Comparison of ENCODE assay signal across 29 mouse cellular contexts in the genomic region with DNA sequence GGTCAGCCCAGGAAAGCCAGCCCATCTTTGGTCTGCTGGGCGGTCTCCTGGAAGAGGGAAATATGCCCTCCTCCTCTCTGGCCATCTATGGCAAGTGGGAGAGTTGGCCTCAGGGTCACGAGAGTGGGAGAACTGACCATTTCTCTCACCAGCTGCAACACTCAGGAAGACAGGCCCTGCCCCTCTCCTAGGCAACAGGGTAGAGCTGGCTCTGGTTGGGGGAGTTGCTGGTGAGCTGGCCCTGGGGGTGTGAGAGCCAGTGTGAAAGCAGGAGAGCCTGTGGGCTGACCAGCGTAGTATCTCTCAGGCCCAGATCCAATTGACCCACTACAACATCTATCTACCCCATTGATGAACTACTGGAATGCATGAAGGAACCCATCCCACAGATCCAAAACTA. TPM values are rescaled to one million over a fixed set of nuclear protein-coding genes. Genes with fewer than 3 reads are reported as not detected.
DNase-seq lines count a peak whose midpoint lies in the region; ATAC-seq and TF ChIP-seq lines count a peak whose summit lies in the region.
"Had no signal": no experiment of that assay in that cellular context is flagged by ENCODE, and none has a peak within 500 bp of the region (broad histone marks: within the 10 kb centered on the region; RNA-seq: fewer than 3 reads in every experiment).

No protein-coding gene starts in this region.

- H3K4me2 ChIP-seq in kidney, embryonic 14.5 days (replicated peaks; ENCODE audit: low read depth, low read length): no peak overlapping the region
- H3K4me2 ChIP-seq in liver, embryonic 12.5 days: no peak overlapping the region
- H3K4me2 ChIP-seq in liver, embryonic 11.5 days: no peak overlapping the region
- H3K4me2 ChIP-seq in stomach, postnatal 0 days (replicated peaks; ENCODE audit: low read depth): no peak overlapping the region
- H3K4me2 ChIP-seq: forebrain, embryonic 13.5 days; hindbrain, embryonic 13.5 days had no signal

- TF ChIP-seq POLR2A in kidney, adult 2 months (IDR thresholded peaks at IDR 0.05; ENCODE audit: low read depth, low read length): no peak

- intact Hi-C loops in heart, postnatal 14 days (cut with DNase I): no loop called here

- WGBS in kidney, embryonic 14.5 days: 72% methylated on average over 3 of the region's 3 CpGs
- WGBS in kidney, adult 2 months: 73% methylated on average over 3 of the region's 3 CpGs
- 70% methylated on average over 3 of the region's 3 CpGs for WGBS in liver, embryonic 12.5 days (ENCODE audit: insufficient replicate concordance)
- WGBS in liver, embryonic 11.5 days: 78% methylated on average over 3 of the region's 3 CpGs
- 83% methylated on average over 3 of the region's 3 CpGs for WGBS in stomach, postnatal 0 days

- no peak for TF ChIP-seq EP300 in stomach, postnatal 0 days (optimal IDR thresholded peaks at IDR 0.05)

- no peak overlapping the region for H3K9ac ChIP-seq in kidney, embryonic 14.5 days (ENCODE audit: low read depth, low read length)
- H3K9ac ChIP-seq in liver, embryonic 12.5 days: 0 out of 2 replicates have a peak overlapping the region, but pooled peaks have one; percentile 2
- H3K9ac ChIP-seq in liver, embryonic 11.5 days (ENCODE audit: low read depth, low read length): no peak overlapping the region
- H3K9ac ChIP-seq in stomach, postnatal 0 days (ENCODE audit: low read length): no peak overlapping the region
- H3K9ac ChIP-seq: forebrain, embryonic 13.5 days; hindbrain, embryonic 13.5 days had no signal

- no peaks in the 10 kb centered on the region for H3K36me3 ChIP-seq in kidney, embryonic 14.5 days (ENCODE audit: control insufficient read depth, insufficient read depth, low read length)
- no peaks in the 10 kb centered on the region for H3K36me3 ChIP-seq in kidney, adult 2 months (ENCODE audit: control insufficient read depth, insufficient read depth, low read length)
- 0 out of 2 replicates have a peak, but pooled peaks cover 1% of the 10 kb centered on the region for H3K36me3 ChIP-seq in liver, embryonic 12.5 days
- no peaks in the 10 kb centered on the region for H3K36me3 ChIP-seq in liver, embryonic 11.5 days (ENCODE audit: control insufficient read depth, insufficient read depth, low read length)
- no peaks in the 10 kb centered on the region for H3K36me3 ChIP-seq in stomach, postnatal 0 days (ENCODE audit: control insufficient read depth, insufficient read depth, low read length)
- H3K36me3 ChIP-seq: forebrain, embryonic 10.5 days; heart, embryonic 10.5 days; hindbrain, embryonic 13.5 days had no signal

- H3K4me1 ChIP-seq in kidney, embryonic 14.5 days (ENCODE audit: control insufficient read depth, insufficient read depth, low read length): no peaks in the 10 kb centered on the region
- 0 out of 2 replicates have a peak, but pooled peaks cover 3% of the 10 kb centered on the region for H3K4me1 ChIP-seq in kidney, adult 2 months (ENCODE audit: control insufficient read depth, insufficient read depth, low read length)
- peaks cover 18% of the 10 kb centered on the region for H3K4me1 ChIP-seq in liver, embryonic 12.5 days
- H3K4me1 ChIP-seq in liver, embryonic 11.5 days (replicated peaks; ENCODE audit: control insufficient read depth, insufficient read depth, low read length): no peaks in the 10 kb centered on the region
- H3K4me1 ChIP-seq in stomach, postnatal 0 days (replicated peaks; ENCODE audit: control insufficient read depth, insufficient read depth): no peaks in the 10 kb centered on the region
- H3K4me1 ChIP-seq: forebrain, embryonic 13.5 days; hindbrain, embryonic 13.5 days had no signal

- peak; percentile 28; the same call in 1 of the 2 replicates for ATAC-seq in kidney, embryonic 14.5 days (ENCODE audit: low FRiP score, low TSS enrichment)
- ATAC-seq in liver, embryonic 12.5 days: 0 out of 2 replicates have a peak, but pooled peaks have one; percentile 18
- no peak for ATAC-seq in liver, embryonic 11.5 days (replicated peaks; ENCODE audit: low FRiP score)
- 0 out of 2 replicates have a peak, but pooled peaks have one; percentile 6 for ATAC-seq in stomach, postnatal 0 days (ENCODE audit: low FRiP score, low TSS enrichment)
- ATAC-seq: CD4-positive, CD25-positive, alpha-beta regulatory T cell, adult 4 months; forebrain, embryonic 13.5 days; forebrain, embryonic 16.5 days; hindbrain, embryonic 16.5 days had no signal

- H3K4me3 ChIP-seq in kidney, embryonic 14.5 days (ENCODE audit: low read length): no peak overlapping the region
- no peak overlapping the region for H3K4me3 ChIP-seq in kidney, adult 2 months (ENCODE audit: insufficient read depth, low read depth, low read length)
- no peak overlapping the region for H3K4me3 ChIP-seq in liver, embryonic 12.5 days
- no peak overlapping the region for H3K4me3 ChIP-seq in liver, embryonic 11.5 days (ENCODE audit: low read depth, low read length)
- H3K4me3 ChIP-seq in stomach, postnatal 0 days (ENCODE audit: low read depth, low read length): no peak overlapping the region
- H3K4me3 ChIP-seq: forebrain, embryonic 10.5 days; forebrain, embryonic 13.5 days; heart, adult 2 months; heart, embryonic 10.5 days; hindbrain, embryonic 13.5 days had no signal

- TF ChIP-seq CTCF in kidney, adult 2 months (conservative IDR thresholded peaks at IDR 0.05; ENCODE audit: insufficient read depth, insufficient read length, low read depth, low read length): no peak
- no peak for TF ChIP-seq CTCF in stomach, postnatal 0 days (IDR thresholded peaks at IDR 0.05; ENCODE audit: low read depth)

- H3K27ac ChIP-seq in kidney, embryonic 14.5 days (ENCODE audit: low read depth, low read length): no peak overlapping the region
- H3K27ac ChIP-seq in kidney, adult 2 months (ENCODE audit: insufficient read depth, low read depth, low read length): no peak overlapping the region
- no peak overlapping the region for H3K27ac ChIP-seq in liver, embryonic 12.5 days
- no peak overlapping the region for H3K27ac ChIP-seq in liver, embryonic 11.5 days (ENCODE audit: low read depth, low read length)
- no peak overlapping the region for H3K27ac ChIP-seq in stomach, postnatal 0 days (replicated peaks)
- H3K27ac ChIP-seq: forebrain, embryonic 10.5 days; forebrain, embryonic 13.5 days; heart, adult 2 months; heart, embryonic 10.5 days; hindbrain, embryonic 13.5 days had no signal

- H3K9me3 ChIP-seq in kidney, embryonic 14.5 days (ENCODE audit: control insufficient read depth, low read length): peaks cover 1% of the 10 kb centered on the region; the same call in 1 of the 2 replicates
- H3K9me3 ChIP-seq in liver, embryonic 12.5 days (replicated peaks): no peaks in the 10 kb centered on the region
- no peaks in the 10 kb centered on the region for H3K9me3 ChIP-seq in liver, embryonic 11.5 days (ENCODE audit: control insufficient read depth, low read length)
- no peaks in the 10 kb centered on the region for H3K9me3 ChIP-seq in stomach, postnatal 0 days (ENCODE audit: control insufficient read depth, low read length)
- H3K9me3 ChIP-seq: forebrain, embryonic 10.5 days; forebrain, embryonic 13.5 days; heart, embryonic 10.5 days had no signal

- DNase-seq in heart, adult 11 months: peak; percentile 87
- no peak for DNase-seq in heart, postnatal 14 days
- DNase-seq in kidney, adult 2 months: no peak
- no peak for DNase-seq in liver, embryonic 11.5 days (ENCODE audit: low spot score)
- DNase-seq in stomach, postnatal 0 days (ENCODE audit: low spot score): no peak
- DNase-seq in layer of hippocampus, postnatal 36 days: no peak
- DNase-seq: adrenal gland, adult 2 months; adrenal gland, postnatal 14 days; cerebellum, adult 11-12 months; cerebellum, adult 8-10 months; cerebellum, postnatal 14 days; gastrocnemius, postnatal 25 days; heart, adult 2 months; heart, postnatal 36 days had no signal

- no peaks in the 10 kb centered on the region for H3K27me3 ChIP-seq in kidney, embryonic 14.5 days (ENCODE audit: control insufficient read depth, insufficient read depth, low read length)
- no peaks in the 10 kb centered on the region for H3K27me3 ChIP-seq in kidney, adult 2 months (replicated peaks; ENCODE audit: control insufficient read depth, insufficient read depth, low read length)
- no peaks in the 10 kb centered on the region for H3K27me3 ChIP-seq in liver, embryonic 12.5 days (replicated peaks)
- no peaks in the 10 kb centered on the region for H3K27me3 ChIP-seq in liver, embryonic 11.5 days (replicated peaks; ENCODE audit: control insufficient read depth, insufficient read depth, low read length)
- no peaks in the 10 kb centered on the region for H3K27me3 ChIP-seq in stomach, postnatal 0 days (ENCODE audit: control insufficient read depth, insufficient read depth, low read length)
- H3K27me3 ChIP-seq: forebrain, embryonic 13.5 days; hindbrain, embryonic 13.5 days had no signal

RNA-seq across cellular contexts. Expression of a gene that starts 18.6 kb away (rescaled TPM):
- total RNA-seq in heart, postnatal 14 days (2021): 10 to 100 TPM; 75.7 to 83.9 TPM
- 11.6 and 18.4 TPM in 2 replicates for polyA plus RNA-seq in kidney, embryonic 14.5 days (2014; fragmentation: Nextera tagmentation; extraction: Ambion mirVana)
- 24.3 and 24.7 TPM in 2 replicates for polyA plus RNA-seq in kidney, adult 2 months (2012; rRNA removed)
- polyA plus RNA-seq in liver, embryonic 12.5 days (2016; fragmentation: Nextera tagmentation; extraction: Ambion mirVana): 15.5 and 15.9 TPM in 2 replicates
- 15.9 and 18.0 TPM in 2 replicates for polyA plus RNA-seq in liver, embryonic 11.5 days (2014; fragmentation: Nextera tagmentation; extraction: Ambion mirVana)
- polyA plus RNA-seq in stomach, postnatal 0 days (2015; fragmentation: Nextera tagmentation; extraction: Ambion mirVana): 9.4 and 9.6 TPM in 2 replicates
- 10 to 100 TPM; 87.4 to 91.4 TPM for total RNA-seq in layer of hippocampus, postnatal 36 days (2021)

RNA-seq across cellular contexts. Expression of a gene that starts 18.7 kb away (rescaled TPM):
- total RNA-seq in heart, postnatal 14 days (2021): 100 to 1,000 TPM; 485 to 516 TPM
- 212 TPM in 2 replicates for polyA plus RNA-seq in kidney, embryonic 14.5 days (2014; fragmentation: Nextera tagmentation; extraction: Ambion mirVana)
- polyA plus RNA-seq in kidney, adult 2 months (2012; rRNA removed): 277 and 335 TPM in 2 replicates
- polyA plus RNA-seq in liver, embryonic 12.5 days (2016; fragmentation: Nextera tagmentation; extraction: Ambion mirVana): 184 and 196 TPM in 2 replicates
- 187 and 198 TPM in 2 replicates for polyA plus RNA-seq in liver, embryonic 11.5 days (2014; fragmentation: Nextera tagmentation; extraction: Ambion mirVana)
- 218 and 228 TPM in 2 replicates for polyA plus RNA-seq in stomach, postnatal 0 days (2015; fragmentation: Nextera tagmentation; extraction: Ambion mirVana)
- total RNA-seq in layer of hippocampus, postnatal 36 days (2021): 100 to 1,000 TPM; 138 to 150 TPM

RNA-seq across cellular contexts. Expression of a gene that starts 43.3 kb away (rescaled TPM):
- under 1 TPM in 1 of 2 experiments, not detected in 1; 0.17 TPM for total RNA-seq in heart, postnatal 14 days (2021)
- 0.18 and 0.19 TPM in 2 replicates for polyA plus RNA-seq in kidney, embryonic 14.5 days (2014; fragmentation: Nextera tagmentation; extraction: Ambion mirVana)
- 0.34 and 0.39 TPM in 2 replicates for polyA plus RNA-seq in kidney, adult 2 months (2012; rRNA removed)
- polyA plus RNA-seq in liver, embryonic 12.5 days (2016; fragmentation: Nextera tagmentation; extraction: Ambion mirVana): not detected in 2 replicates
- polyA plus RNA-seq in liver, embryonic 11.5 days (2014; fragmentation: Nextera tagmentation; extraction: Ambion mirVana): 0.04 and 0.23 TPM in 2 replicates
- 0.02 TPM in 1 of 2 replicates, not detected in the other for polyA plus RNA-seq in stomach, postnatal 0 days (2015; fragmentation: Nextera tagmentation; extraction: Ambion mirVana)
- total RNA-seq in layer of hippocampus, postnatal 36 days (2021): under 1 TPM; 0.42 to 0.63 TPM
- total RNA-seq: gastrocnemius, adult 8-10 months; heart, postnatal 36 days; MEL had no signal
- polyA plus RNA-seq: C2C12; embryonic facial prominence, embryonic 11.5 days; embryonic facial prominence, embryonic 14.5 days; heart, embryonic 10.5 days; heart, postnatal 0 days had no signal
